Mouse (Mus musculus): ENCODE measurements around the gene Olfr479.
"Not testable (repeated sequence)": the region's sequence is repeated elsewhere in the genome, so short reads cannot be mapped to it uniquely, and the experiment has no call there.

Gene Olfr479

DNA sequence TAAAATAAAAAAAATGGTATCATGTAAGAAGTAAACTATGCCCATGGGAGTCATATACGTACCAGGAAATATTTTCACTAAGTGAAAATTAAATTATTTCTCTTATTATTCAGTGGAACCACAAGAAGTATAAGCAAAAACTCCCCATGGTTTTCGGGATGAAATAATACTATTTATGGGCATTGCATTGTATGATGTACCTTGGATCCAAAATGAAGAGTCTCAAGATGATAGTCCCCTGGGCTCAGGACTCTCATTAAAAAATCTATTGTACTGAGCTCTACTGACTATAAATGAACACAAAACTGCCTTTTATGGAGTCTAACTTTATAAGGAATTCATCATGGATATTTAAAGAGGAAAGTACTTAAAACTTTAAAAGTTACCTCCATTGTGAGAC is at the start of gene Olfr479:
Olfr479 (plus strand) TSS at position 301 of the 400 bp plus-strand sequence.
- DNase-seq (ENCODE audit: low spot score in 2 of 2): no peak

DNA sequence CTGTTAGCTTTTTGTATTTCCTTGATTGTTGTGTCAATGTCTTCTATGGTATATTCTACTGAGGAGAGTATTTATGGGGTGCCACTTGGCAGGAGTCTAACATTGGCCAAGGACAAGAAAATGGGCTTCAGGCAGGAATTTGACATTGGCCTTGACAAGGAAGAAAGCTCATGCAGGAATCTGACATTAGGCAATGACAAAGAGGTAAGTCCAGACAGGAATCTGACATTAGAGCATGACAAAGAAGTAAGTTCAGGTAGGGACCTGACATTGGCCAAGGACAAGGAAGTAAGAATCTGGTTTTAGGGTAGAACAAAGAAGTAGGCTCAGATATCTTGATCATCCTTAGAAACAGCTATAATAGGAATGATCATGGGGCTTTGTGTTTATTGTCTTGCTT is 36.2 kb upstream of the Olfr479 start:
- DNase-seq (ENCODE audit: low spot score in 2 of 2): not testable (repeated sequence)

DNA sequence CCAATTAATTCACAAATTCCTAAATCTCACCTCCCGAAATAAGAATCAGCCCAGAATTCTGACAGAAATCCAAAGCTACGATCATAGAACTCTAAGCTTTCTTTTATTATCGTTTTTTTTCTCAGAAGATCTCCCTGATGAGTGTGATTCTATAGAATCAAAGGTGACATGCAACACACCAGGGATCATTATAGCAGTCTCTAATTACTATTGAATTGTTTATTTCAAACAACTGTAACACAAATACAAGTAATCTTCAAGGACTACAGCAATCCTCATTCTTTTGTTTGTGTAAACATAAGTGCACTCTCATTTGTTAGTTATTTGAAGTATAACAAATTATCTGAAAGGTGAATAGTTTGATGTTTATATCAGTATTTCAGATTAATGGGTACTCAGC is 16.6 kb upstream of the Olfr479 start, which contains the start of gene Olfr478:
Olfr478 (minus strand) TSS at position 101 of the 400 bp plus-strand sequence.
- no peak for DNase-seq (ENCODE audit: low spot score in 2 of 2)

DNA sequence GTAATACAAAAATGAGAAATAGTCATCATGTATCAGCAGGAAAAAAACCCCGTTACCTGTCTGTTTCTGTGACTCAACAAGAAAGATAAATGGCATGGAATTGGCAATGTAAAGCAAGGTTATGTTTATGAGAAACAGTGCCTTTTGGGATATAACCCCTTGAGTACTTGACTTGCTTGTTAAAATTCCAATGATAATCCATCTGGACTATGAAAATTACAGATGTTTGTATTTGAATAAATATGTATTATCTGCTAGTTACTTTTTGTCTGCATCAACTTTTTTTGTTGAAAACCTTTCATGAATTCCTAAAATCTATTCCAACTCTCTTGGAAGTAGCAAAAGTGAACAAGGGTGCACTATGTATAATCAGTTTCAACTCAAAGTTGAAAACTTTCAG is 16.8 kb downstream of the Olfr479 start, which contains the start of gene Olfr480:
Olfr480 (minus strand) TSS at position 101 of the 400 bp plus-strand sequence.
- DNase-seq (ENCODE audit: low spot score in 2 of 2): no peak

DNA sequence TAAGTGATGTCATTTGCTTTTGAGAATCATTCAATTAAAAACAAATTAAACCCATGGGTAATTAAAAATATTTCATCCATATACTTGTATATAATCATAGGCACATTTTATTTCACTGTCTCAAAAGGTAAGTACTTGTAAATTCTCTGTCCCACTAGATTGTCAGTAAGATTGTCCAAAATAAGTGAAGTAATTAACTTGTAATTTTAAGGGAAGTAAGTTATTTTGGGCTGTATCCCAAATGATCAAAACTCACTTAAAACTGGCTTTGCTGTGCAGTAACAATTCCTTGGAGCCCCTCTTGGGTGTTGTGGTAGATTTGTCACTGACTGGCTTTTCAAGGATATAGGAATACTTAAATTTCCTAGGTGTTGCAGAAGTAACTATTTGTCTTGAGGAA is 29.1 kb downstream of the Olfr479 start, which contains the start of gene Olfr481:
Olfr481 (plus strand) TSS at position 301 of the 400 bp plus-strand sequence.
- no peak for DNase-seq (ENCODE audit: low spot score in 2 of 2)

DNA sequence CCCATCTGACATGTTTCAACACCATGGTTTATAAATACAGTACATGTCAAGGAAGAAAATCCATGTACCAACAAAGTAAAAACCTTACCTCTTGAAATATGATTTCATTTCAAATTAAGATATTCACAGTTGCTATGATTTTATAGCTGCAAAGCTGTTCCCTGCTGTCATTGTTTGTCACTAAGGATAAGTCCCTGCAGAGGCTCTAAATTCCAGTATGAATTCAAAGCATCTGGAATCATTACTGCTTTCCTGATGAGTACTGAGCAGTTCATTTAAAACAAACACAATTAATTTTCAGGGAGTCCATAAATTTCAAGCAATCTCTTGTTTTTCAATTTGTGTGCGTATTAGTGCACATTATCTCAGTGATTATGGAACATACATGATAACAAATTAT is 47.0 kb downstream of the Olfr479 start, which contains the start of gene Olfr482:
Olfr482 (minus strand) TSS at position 101 of the 400 bp plus-strand sequence.
- no peak for DNase-seq (ENCODE audit: low spot score in 2 of 2)

DNA sequence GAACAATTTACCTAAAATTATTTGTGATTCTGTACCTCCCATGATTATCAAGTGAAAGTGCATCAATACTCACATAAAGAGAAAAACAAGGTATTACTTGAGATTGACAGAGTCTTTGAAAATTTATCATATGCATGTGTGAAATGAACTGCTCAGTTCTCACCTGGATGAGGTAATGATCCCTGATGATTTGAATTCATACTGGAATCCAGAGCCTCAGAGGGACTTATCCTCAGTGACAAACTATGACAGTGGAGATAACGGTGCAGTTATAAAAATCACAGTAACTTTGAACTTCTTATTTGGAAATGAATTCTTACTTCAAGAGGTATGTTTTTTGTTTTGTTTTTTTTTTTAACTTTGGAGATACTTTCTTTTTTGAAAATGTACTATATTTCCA is 50.1 kb downstream of the Olfr479 start, which contains the start of gene Olfr483:
Olfr483 (plus strand) TSS at position 301 of the 400 bp plus-strand sequence.
- no peak for DNase-seq (ENCODE audit: low spot score in 2 of 2)

Measured in frontal cortex, postnatal 36 days (tissue).